Mouse (Mus musculus) ES-Bruce4 (cell line): ENCODE data around the gene Ssr2. TPM values are rescaled to one million over a fixed set of nuclear protein-coding genes. Genes with fewer than 3 reads are reported as not detected.

Source experiments
- H3K27ac ChIP-seq: 2 replicates; pipeline ENCODE4 v1.5.1; 2012; ENCODE audit warnings: low read length, inconsistent platforms; ENCODE audit not compliant: insufficient read depth
- H3K27me3 ChIP-seq: 2 replicates; pipeline ENCODE4 v1.6.1; 2012; ENCODE audit warnings: mild to moderate bottlenecking, low read length, inconsistent platforms; ENCODE audit not compliant: control insufficient read depth, poor library complexity, insufficient read depth, severe bottlenecking
- H3K36me3 ChIP-seq: 2 replicates; pipeline ENCODE4 v1.6.1; 2012; ENCODE audit warnings: inconsistent platforms, mild to moderate bottlenecking, low read length, moderate library complexity; ENCODE audit not compliant: control insufficient read depth, poor library complexity, insufficient read depth, severe bottlenecking
- H3K4me1 ChIP-seq: one replicate; pipeline ENCODE4 v1.8.1; 2011; ENCODE audit warnings: low read length; ENCODE audit not compliant: control insufficient read depth, insufficient read depth
- H3K4me3 ChIP-seq: 2 replicates; pipeline ENCODE4 v1.5.1; 2011; ENCODE audit warnings: low read depth, mild to moderate bottlenecking, low read length
- H3K9ac ChIP-seq: 2 replicates; pipeline ENCODE4 v1.6.1; 2012; ENCODE audit warnings: low read depth, mild to moderate bottlenecking, inconsistent platforms; ENCODE audit not compliant: poor library complexity, severe bottlenecking
- H3K9me3 ChIP-seq: replicated peaks from 2 replicates; pipeline ENCODE4 v1.6.1; 2012; ENCODE audit warnings: mild to moderate bottlenecking, low read length, inconsistent platforms; ENCODE audit not compliant: control insufficient read depth, poor library complexity, insufficient read depth, severe bottlenecking
- CTCF ChIP-seq: IDR thresholded peaks from one replicate; pipeline ENCODE4 v1.8.1; 2011; ENCODE audit warnings: low read depth, low read length
- EP300 ChIP-seq: IDR thresholded peaks from 2 replicates; pipeline ENCODE4 v1.6.1; 2011; ENCODE audit warnings: low read depth, low read length; ENCODE audit not compliant: insufficient read depth
- POLR2A ChIP-seq: IDR thresholded peaks from one replicate; pipeline ENCODE4 v1.8.1; 2011; ENCODE audit warnings: low read length; ENCODE audit not compliant: insufficient read depth
- polyA plus RNA-seq: library from polyadenylated mRNA; stranded (reverse); fragments of >200 nt; gene quantifications from 2 replicates; pipeline ENCODE4 v1.2.4, GENCODE M21; 2011; ENCODE audit warnings: low read depth; ENCODE audit not compliant: missing spikeins, insufficient read depth, insufficient read length

Gene Ssr2
- polyA plus RNA-seq, 1 experiment, result 348 TPM

- H3K4me3 ChIP-seq, result no peak overlapping the region
- H3K9me3 ChIP-seq, result peaks cover 6% of the 10 kb centered on the region
- H3K4me1 ChIP-seq, result peaks cover 12% of the 10 kb centered on the region
- no peak overlapping the region for H3K9ac ChIP-seq
- H3K27me3 ChIP-seq, result no peaks in the 10 kb centered on the region
- TF ChIP-seq POLR2A, result no peak
- TF ChIP-seq EP300, result no peak
- TF ChIP-seq CTCF, result no peak
- H3K36me3 ChIP-seq, result peaks cover 10% of the 10 kb centered on the region
- H3K27ac ChIP-seq, result no peak overlapping the region
Observed at GRCm38 (mm10) chr3:88625531-88625930, 49.9 kb downstream of the Ssr2 start.

GRCm38 (mm10) chr3:88626316-88626715 is 50.6 kb downstream of the Ssr2 start:
- TF ChIP-seq EP300, result no peak
- no peak for TF ChIP-seq POLR2A
- no peak for TF ChIP-seq CTCF
- Histone ChIP-seq H3K9me3 (peaks cover 6% of the 10 kb centered on the region), H3K4me3 (no peak overlapping the region), H3K36me3 (peaks cover 11% of the 10 kb centered on the region), H3K9ac (no peak overlapping the region), H3K4me1 (peaks cover 12% of the 10 kb centered on the region), H3K27me3 (no peaks in the 10 kb centered on the region), H3K27ac (no peak overlapping the region)

- no peak overlapping the region for H3K27ac ChIP-seq
Observed at GRCm38 (mm10) chr3:88627114-88627513, 51.4 kb downstream of the Ssr2 start.

GRCm38 (mm10) chr3:88627535-88627934 is 51.9 kb downstream of the Ssr2 start:
- TF ChIP-seq EP300 (no peak), POLR2A (no peak), CTCF (no peak)
- H3K9ac ChIP-seq, result no peak overlapping the region
- H3K27ac ChIP-seq, result no peak overlapping the region
- no peak overlapping the region for H3K4me3 ChIP-seq
- peaks cover 4% of the 10 kb centered on the region for H3K9me3 ChIP-seq
- H3K27me3 ChIP-seq, result no peaks in the 10 kb centered on the region
- peaks cover 12% of the 10 kb centered on the region for H3K4me1 ChIP-seq
- H3K36me3 ChIP-seq, result peaks cover 21% of the 10 kb centered on the region

More at GRCm38 (mm10) chr3:88627114-88627513, 51.4 kb downstream of the Ssr2 start:
- H3K4me3 ChIP-seq, result no peak overlapping the region
- H3K9me3 ChIP-seq, result peaks cover 6% of the 10 kb centered on the region
- peaks cover 19% of the 10 kb centered on the region for H3K36me3 ChIP-seq
- peaks cover 12% of the 10 kb centered on the region for H3K4me1 ChIP-seq
- no peaks in the 10 kb centered on the region for H3K27me3 ChIP-seq
- H3K9ac ChIP-seq, result no peak overlapping the region
- TF ChIP-seq CTCF, result no peak
- TF ChIP-seq EP300, result no peak

- H3K9ac ChIP-seq, result no peak overlapping the region
- H3K4me3 ChIP-seq, result no peak overlapping the region
- TF ChIP-seq EP300 (no peak), CTCF (no peak), POLR2A (no peak)
Observed at GRCm38 (mm10) chr3:88628766-88629165, 53.1 kb downstream of the Ssr2 start.

GRCm38 (mm10) chr3:88629244-88629643 is 53.6 kb downstream of the Ssr2 start:
- H3K4me3 ChIP-seq, result no peak overlapping the region
- no peak overlapping the region for H3K9ac ChIP-seq
- no peak overlapping the region for H3K27ac ChIP-seq
- H3K27me3 ChIP-seq, result no peaks in the 10 kb centered on the region
- no peak for TF ChIP-seq POLR2A
- TF ChIP-seq CTCF, result no peak
- TF ChIP-seq EP300, result no peak
- peaks cover 11% of the 10 kb centered on the region for H3K4me1 ChIP-seq
- H3K36me3 ChIP-seq, result peaks cover 30% of the 10 kb centered on the region
- H3K9me3 ChIP-seq, result no peaks in the 10 kb centered on the region

More at GRCm38 (mm10) chr3:88628766-88629165, 53.1 kb downstream of the Ssr2 start:
- no peaks in the 10 kb centered on the region for H3K27me3 ChIP-seq
- no peaks in the 10 kb centered on the region for H3K9me3 ChIP-seq
- H3K4me1 ChIP-seq, result peaks cover 12% of the 10 kb centered on the region
- H3K36me3 ChIP-seq, result peaks cover 28% of the 10 kb centered on the region
- no peak overlapping the region for H3K27ac ChIP-seq
